Mouse (Mus musculus): ENCODE measurements at regions not wholly inside any gene's neighbourhood (a gene's known extent, or its start where the extent isn't known, plus 50 kb on each side); places are given as distances from the start of the nearest gene placed in this dataset.

- no peak for TF ChIP-seq CTCF (IDR thresholded peaks at IDR 0.05; ENCODE audit: insufficient read depth, low read depth, low read length)
- TF ChIP-seq POLR2A (IDR thresholded peaks at IDR 0.05; ENCODE audit: insufficient read depth, low read depth, low read length): no peak
These were observed 89.1 kb downstream of the Cd24a start for GRCm38 (mm10) chr10:43667086-43667690.
